Mouse (Mus musculus) brain, embryonic 14.5 days (tissue): ENCODE measurements around the gene Gm21974.

Experiments
- CTCF ChIP-seq: fragments of 200-500 bp; IDR thresholded peaks from 2 replicates; pipeline ENCODE4 v1.5.1; 2012; ENCODE audit warnings: inconsistent platforms, mild to moderate bottlenecking, moderate library complexity, borderline replicate concordance; ENCODE audit not compliant: insufficient read depth, insufficient read length; ENCODE audit errors: extremely low read depth
- POLR2A ChIP-seq: fragments of 200-500 bp; IDR thresholded peaks from 2 replicates; pipeline ENCODE4 v1.6.1; 2012; ENCODE audit warnings: mild to moderate bottlenecking, inconsistent platforms, borderline replicate concordance; ENCODE audit not compliant: poor library complexity, insufficient read depth, insufficient read length, severe bottlenecking; ENCODE audit errors: extremely low read depth

GRCm38 (mm10) chr7:127896384-127896783 lies 1.1 kb upstream of the Gm21974 start:
- TF ChIP-seq CTCF (peak; percentile 65; the same call in 1 of the 2 replicates), POLR2A (no peak)
